Mouse (Mus musculus) brain, embryonic 14.5 days (tissue): ENCODE results near the gene Borcs5. TPM values are rescaled to one million over a fixed set of nuclear protein-coding genes. Genes with fewer than 3 reads are reported as not detected.

ENCODE experiments used
- DNase-seq: peaks from one replicate; pipeline ENCODE4 v3.0.0-alpha.2; 2011; ENCODE audit warnings: low read depth
- CTCF ChIP-seq: fragments of 200-500 bp; IDR thresholded peaks from 2 replicates; pipeline ENCODE4 v1.5.1; 2012; ENCODE audit warnings: inconsistent platforms, mild to moderate bottlenecking, moderate library complexity, borderline replicate concordance; ENCODE audit not compliant: insufficient read depth, insufficient read length; ENCODE audit errors: extremely low read depth
- POLR2A ChIP-seq: fragments of 200-500 bp; IDR thresholded peaks from 2 replicates; pipeline ENCODE4 v1.6.1; 2012; ENCODE audit warnings: mild to moderate bottlenecking, inconsistent platforms, borderline replicate concordance; ENCODE audit not compliant: poor library complexity, insufficient read depth, insufficient read length, severe bottlenecking; ENCODE audit errors: extremely low read depth
- polyA plus RNA-seq: library from polyadenylated mRNA; depleted of rRNA; stranded (reverse); fragments of >200 nt; gene quantifications from 2 replicates; pipeline ENCODE4 v1.2.3, GENCODE M21; 2012; rRNA removed

The Borcs5 gene
- polyA plus RNA-seq, 1 experiment: 28.3 TPM

GRCm38 (mm10) chr6:134753858-134754257, 114.5 kb downstream of the Borcs5 start:
- TF ChIP-seq CTCF: no peak
- TF ChIP-seq POLR2A: no peak
- DNase-seq: no peak

- DNase-seq: no peak
- TF ChIP-seq POLR2A (no peak), CTCF (no peak)
These were observed 116.7 kb downstream of the Borcs5 start for GRCm38 (mm10) chr6:134756058-134756457.

Other genes with a start within 250 kb of the Borcs5 start
- not detected in 2 replicates for gene Bcl2l14, start 243.2 kb upstream of the Borcs5 start, polyA plus RNA-seq
- gene Lrp6, start 72.5 kb upstream of the Borcs5 start, polyA plus RNA-seq: 27.4 and 31.5 TPM in 2 replicates
- gene Mansc1, start 7.0 kb upstream of the Borcs5 start, polyA plus RNA-seq: 1.4 and 1.6 TPM in 2 replicates
- gene Dusp16, start 153.1 kb downstream of the Borcs5 start, polyA plus RNA-seq: 8.0 and 10.4 TPM in 2 replicates
- 8.4 and 8.8 TPM in 2 replicates for gene Crebl2, start 190.6 kb downstream of the Borcs5 start, polyA plus RNA-seq